7 mouse cellular contexts compared by ENCODE assay signal in the genomic region with DNA sequence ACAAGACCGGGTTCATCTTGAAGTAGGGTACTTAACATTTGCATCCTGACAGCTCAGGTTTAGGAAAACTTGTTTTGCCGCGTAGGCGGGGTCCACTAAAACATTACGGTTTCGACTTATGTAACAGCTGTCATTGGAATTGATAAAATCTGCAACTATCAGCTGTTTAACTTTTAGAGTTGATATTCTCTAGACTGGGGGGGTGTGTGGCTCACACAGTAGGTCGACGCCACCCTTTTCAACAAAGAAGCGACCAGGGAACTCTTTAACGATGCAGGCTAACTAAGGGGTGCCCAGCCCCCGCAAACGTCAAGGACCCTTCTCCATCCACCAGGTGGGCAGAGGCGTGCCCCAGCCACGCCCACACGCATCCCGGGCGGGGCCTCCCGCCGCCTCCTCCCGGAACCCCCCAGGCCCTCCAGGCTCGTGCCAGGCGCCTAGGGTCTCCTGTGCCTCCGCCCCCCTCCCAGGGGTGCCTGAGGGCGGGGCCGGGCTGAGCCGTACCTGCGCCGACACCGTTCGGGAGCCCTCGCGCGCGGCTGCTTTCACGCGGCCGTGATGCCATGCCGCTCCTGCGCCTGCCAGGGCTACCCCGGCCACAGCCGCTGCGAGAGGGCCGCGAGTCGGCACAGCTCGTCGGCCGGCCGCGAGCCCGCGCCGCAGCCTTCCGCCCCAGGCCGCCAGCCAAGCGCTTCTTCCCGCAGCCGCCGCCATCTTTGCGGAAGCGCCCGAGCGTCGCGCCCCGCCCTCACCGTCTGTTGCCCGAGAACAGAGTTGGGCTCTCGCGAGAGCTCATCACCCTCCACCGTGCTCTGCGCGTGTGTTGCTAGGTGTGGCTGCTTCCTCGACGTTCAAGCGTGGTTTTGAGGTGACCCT. TPM values are rescaled to one million over a fixed set of nuclear protein-coding genes. Genes with fewer than 3 reads are reported as not detected.
DNase-seq lines count a peak whose midpoint lies in the region; ATAC-seq lines count a peak whose summit lies in the region.

Gene Micu2, minus strand, starts transcription at position 737 of the 876 bp plus-strand sequence.

- no peaks in the 10 kb centered on the region for H3K27me3 ChIP-seq in embryonic facial prominence, embryonic 11.5 days (ENCODE audit: control insufficient read depth, insufficient read depth, low read length)
- no peaks in the 10 kb centered on the region for H3K27me3 ChIP-seq in limb, embryonic 11.5 days (ENCODE audit: control insufficient read depth, insufficient read depth, low read length)
- no peaks in the 10 kb centered on the region for H3K27me3 ChIP-seq in midbrain, embryonic 14.5 days (ENCODE audit: control insufficient read depth, insufficient read depth, low read length)

- no peaks in the 10 kb centered on the region for H3K9me3 ChIP-seq in embryonic facial prominence, embryonic 11.5 days (replicated peaks; ENCODE audit: control insufficient read depth, low read length)
- H3K9me3 ChIP-seq in limb, embryonic 11.5 days (ENCODE audit: control insufficient read depth, low read length) = no peaks in the 10 kb centered on the region
- H3K9me3 ChIP-seq in midbrain, embryonic 14.5 days (ENCODE audit: control insufficient read depth, low read length) = no peaks in the 10 kb centered on the region

- DNase-seq in adrenal gland, postnatal 14 days = peak; percentile 92
- peak; percentile 94 for DNase-seq in embryonic facial prominence, embryonic 11.5 days (ENCODE audit: low spot score)
- DNase-seq in kidney, adult 11 months = peak; percentile 72
- DNase-seq in limb, embryonic 11.5 days (ENCODE audit: low spot score) = peak; percentile 90
- DNase-seq in midbrain, embryonic 14.5 days = peak; percentile 97
- peak; percentile 74 to 81 for DNase-seq in spleen, adult 18-20 months

- 3% methylated on average over 67 of the region's 76 CpGs for WGBS in embryonic facial prominence, embryonic 11.5 days
- WGBS in limb, embryonic 11.5 days = 3% methylated on average over 67 of the region's 76 CpGs
- 3% methylated on average over 73 of the region's 76 CpGs for WGBS in midbrain, embryonic 14.5 days

- H3K9ac ChIP-seq in embryonic facial prominence, embryonic 11.5 days (replicated peaks; ENCODE audit: low read length) = peak within 1 kb of the TSS; percentile 90
- H3K9ac ChIP-seq in limb, embryonic 11.5 days (ENCODE audit: low read length) = peak within 1 kb of the TSS; percentile 93
- H3K9ac ChIP-seq in midbrain, embryonic 14.5 days (replicated peaks; ENCODE audit: low read length) = peak within 1 kb of the TSS; percentile 95

- H3K27ac ChIP-seq in embryonic facial prominence, embryonic 11.5 days (replicated peaks; ENCODE audit: low read depth, low read length) = peak within 1 kb of the TSS; percentile 86
- H3K27ac ChIP-seq in limb, embryonic 11.5 days (replicated peaks; ENCODE audit: low read depth, low read length) = 0 out of 2 replicates have a peak within 1 kb of the TSS, but pooled peaks have one; percentile 60
- peak within 1 kb of the TSS; percentile 94 for H3K27ac ChIP-seq in midbrain, embryonic 14.5 days (replicated peaks; ENCODE audit: low read depth, low read length)

- H3K36me3 ChIP-seq in embryonic facial prominence, embryonic 11.5 days (replicated peaks; ENCODE audit: control insufficient read depth, insufficient read depth, low read depth, low read length) = no peaks in the 10 kb centered on the region
- no peaks in the 10 kb centered on the region for H3K36me3 ChIP-seq in limb, embryonic 11.5 days (ENCODE audit: control insufficient read depth, insufficient read depth, low read length)
- no peaks in the 10 kb centered on the region for H3K36me3 ChIP-seq in midbrain, embryonic 14.5 days (ENCODE audit: control insufficient read depth, insufficient read depth, low read length)

- peak within 1 kb of the TSS; percentile 69 for H3K4me2 ChIP-seq in embryonic facial prominence, embryonic 11.5 days (ENCODE audit: low read depth, low read length)
- peak within 1 kb of the TSS; percentile 62 for H3K4me2 ChIP-seq in limb, embryonic 11.5 days (ENCODE audit: low read depth, severe bottlenecking)
- peak within 1 kb of the TSS; percentile 73 for H3K4me2 ChIP-seq in midbrain, embryonic 14.5 days (ENCODE audit: low read length)

- H3K4me1 ChIP-seq in embryonic facial prominence, embryonic 11.5 days (ENCODE audit: control insufficient read depth, insufficient read depth, low read length) = no peaks in the 10 kb centered on the region
- H3K4me1 ChIP-seq in limb, embryonic 11.5 days (ENCODE audit: control insufficient read depth, insufficient read depth, low read length) = no peaks in the 10 kb centered on the region
- H3K4me1 ChIP-seq in midbrain, embryonic 14.5 days (ENCODE audit: control insufficient read depth, insufficient read depth, low read length) = peaks cover 7% of the 10 kb centered on the region; the same call in 1 of the 2 replicates

- H3K4me3 ChIP-seq in embryonic facial prominence, embryonic 11.5 days (ENCODE audit: low read depth, low read length) = peak within 1 kb of the TSS; percentile 83
- peak within 1 kb of the TSS; percentile 80 for H3K4me3 ChIP-seq in limb, embryonic 11.5 days (ENCODE audit: low read depth, low read length)
- H3K4me3 ChIP-seq in midbrain, embryonic 14.5 days (replicated peaks; ENCODE audit: low read depth, low read length) = peak within 1 kb of the TSS; percentile 94

- ATAC-seq in embryonic facial prominence, embryonic 11.5 days (replicated peaks; ENCODE audit: insufficient number of reproducible peaks, low FRiP score, low TSS enrichment, low read depth) = peak; percentile 94
- peak; percentile 99 for ATAC-seq in granulocyte monocyte progenitor cell, adult 5-6 weeks (replicated peaks; ENCODE audit: poor library complexity, severe bottlenecking)
- ATAC-seq in limb, embryonic 11.5 days (ENCODE audit: insufficient number of reproducible peaks, low FRiP score, low TSS enrichment, low read depth) = peak; percentile 95
- ATAC-seq in midbrain, embryonic 14.5 days (ENCODE audit: low FRiP score, low TSS enrichment) = peak; percentile 98

RNA-seq across cellular contexts. Expression of gene Micu2, which starts in this region (rescaled TPM):
- 49.2 and 52.4 TPM in 2 replicates for total RNA-seq in adrenal gland, postnatal 14 days (2021)
- polyA plus RNA-seq in embryonic facial prominence, embryonic 11.5 days (2014; fragmentation: Nextera tagmentation; extraction: Ambion mirVana) = 67.6 and 72.6 TPM in 2 replicates
- 27.6 and 38.3 TPM in 2 replicates for total RNA-seq in granulocyte monocyte progenitor cell, adult 5-6 weeks (2014; fragmentation: Nextera tagmentation)
- 70.8 and 72.5 TPM in 2 replicates for total RNA-seq in granulocyte monocyte progenitor cell, adult 5-6 weeks (2017)
- polyA plus RNA-seq in limb, embryonic 11.5 days (2014; fragmentation: Nextera tagmentation; extraction: Ambion mirVana) = 53.8 and 59.8 TPM in 2 replicates
- 48.3 and 54.6 TPM in 2 replicates for polyA plus RNA-seq in midbrain, embryonic 14.5 days (2014; fragmentation: Nextera tagmentation; extraction: Ambion mirVana)

Comparison
In these comparisons a context has a peak if more than half of its experiments do, and no peak if none do; other contexts are left out.
1. Peak in every context shown above with its lines: DNase-seq, ATAC-seq, H3K4me3 ChIP-seq and H3K27ac ChIP-seq.